Mouse (Mus musculus) megakaryocyte, embryonic 14.5 days (primary cell): Measurements from ENCODE around the gene 4930503B20Rik.

Experiments used
- FLI1 ChIP-seq: IDR thresholded peaks from 2 replicates; pipeline ENCODE4 v1.6.1; 2012; ENCODE audit warnings: low read length, inconsistent platforms, mixed read lengths
- GATA1 ChIP-seq: IDR thresholded peaks from 3 replicates; pipeline ENCODE4 v1.6.1; 2012; ENCODE audit warnings: mixed read lengths, low read length, inconsistent platforms, borderline replicate concordance

DNA sequence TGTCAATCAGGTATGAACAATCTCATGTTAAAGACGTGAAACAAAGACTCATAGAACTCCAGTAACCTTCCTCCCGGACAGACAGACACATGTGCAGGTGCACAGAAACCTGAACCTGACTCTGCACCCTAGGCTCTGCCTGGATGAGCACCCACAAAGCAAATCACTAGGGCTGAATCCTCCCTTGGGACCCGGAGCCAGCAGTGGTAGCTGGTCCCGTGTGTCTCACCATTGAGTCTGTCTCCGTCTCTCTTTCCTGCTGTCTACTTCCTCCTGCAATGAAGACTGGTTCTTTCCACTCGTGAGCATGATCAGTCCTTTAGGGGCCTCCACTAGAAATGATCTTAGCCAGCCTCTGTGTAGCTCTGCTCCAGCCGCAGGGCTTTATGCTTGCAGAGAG lies 10.8 kb upstream of the 4930503B20Rik start:
- TF ChIP-seq GATA1 (no peak), FLI1 (no peak)
